ENCODE assay signal across 21 mouse cellular contexts in genomic region chr2:92770098-92770497, GRCm38 (mm10).
DNase-seq lines count a peak whose midpoint lies in the region; ATAC-seq and TF ChIP-seq lines count a peak whose summit lies in the region.
"Had no signal": no experiment of that assay in that cellular context is flagged by ENCODE, and none has a peak within 500 bp of the region (broad histone marks: within the 10 kb centered on the region; RNA-seq: fewer than 3 reads in every experiment).

No protein-coding gene starts in this region.

- H3K4me1 ChIP-seq in liver, embryonic 11.5 days (replicated peaks; ENCODE audit: control insufficient read depth, insufficient read depth, low read length), result no peaks in the 10 kb centered on the region
- no peaks in the 10 kb centered on the region for H3K4me1 ChIP-seq in liver, embryonic 12.5 days
- H3K4me1 ChIP-seq: embryonic facial prominence, embryonic 13.5 days; forebrain, embryonic 12.5 days; heart, embryonic 13.5 days; hindbrain, embryonic 12.5 days had no signal

- no peaks in the 10 kb centered on the region for H3K36me3 ChIP-seq in liver, embryonic 11.5 days (ENCODE audit: control insufficient read depth, insufficient read depth, low read length)
- no peaks in the 10 kb centered on the region for H3K36me3 ChIP-seq in liver, embryonic 12.5 days
- H3K36me3 ChIP-seq: embryonic facial prominence, embryonic 13.5 days; forebrain, embryonic 12.5 days; heart, embryonic 13.5 days; hindbrain, embryonic 12.5 days had no signal

- H3K9me3 ChIP-seq in liver, embryonic 11.5 days (ENCODE audit: control insufficient read depth, low read length), result no peaks in the 10 kb centered on the region
- H3K9me3 ChIP-seq in liver, embryonic 12.5 days (replicated peaks), result no peaks in the 10 kb centered on the region
- H3K9me3 ChIP-seq: embryonic facial prominence, embryonic 13.5 days; forebrain, embryonic 12.5 days; heart, embryonic 13.5 days; hindbrain, embryonic 12.5 days had no signal

- no peaks in the 10 kb centered on the region; the same call in 1 of the 2 replicates for H3K27me3 ChIP-seq in liver, embryonic 11.5 days (replicated peaks; ENCODE audit: control insufficient read depth, insufficient read depth, low read length)
- H3K27me3 ChIP-seq in liver, embryonic 12.5 days (replicated peaks), result no peaks in the 10 kb centered on the region
- H3K27me3 ChIP-seq: embryonic facial prominence, embryonic 13.5 days; forebrain, embryonic 12.5 days; heart, embryonic 13.5 days; hindbrain, embryonic 12.5 days had no signal

- no peak for TF ChIP-seq CTCF in gastrocnemius, adult 2 months (IDR thresholded peaks at IDR 0.05)

- peak; percentile 10 for DNase-seq in liver, embryonic 11.5 days (ENCODE audit: low spot score)
- DNase-seq in 3134 (ENCODE audit: extremely low read depth, insufficient read length, low spot score) (peak; percentile 38), 3T3-L1 (ENCODE audit: low read depth, low spot score) (peak; percentile 72)
- DNase-seq in brain, adult 2 months (ENCODE audit: low read depth, low spot score), result peak; percentile 65
- no peak for DNase-seq in cerebellum, adult 11-12 months
- DNase-seq in gastrocnemius, adult 2 months, result no peak
- DNase-seq: adrenal gland, adult 8-10 months; adrenal gland, postnatal 36 days; cerebellum, adult 11 months; cerebellum, adult 9-10 months; cerebellum, postnatal 25 days; gastrocnemius, postnatal 10 days; heart, postnatal 36 days; kidney, adult 11 months had no signal

- H3K4me3 ChIP-seq in liver, embryonic 11.5 days (ENCODE audit: low read depth, low read length), result no peak overlapping the region
- H3K4me3 ChIP-seq in liver, embryonic 12.5 days, result no peak overlapping the region
- no peak overlapping the region for H3K4me3 ChIP-seq in gastrocnemius, adult 2 months
- H3K4me3 ChIP-seq: embryonic facial prominence, embryonic 13.5 days; forebrain, embryonic 12.5 days; heart, embryonic 13.5 days; hindbrain, embryonic 12.5 days had no signal

- ATAC-seq in liver, embryonic 11.5 days (replicated peaks; ENCODE audit: low FRiP score), result no peak
- ATAC-seq in liver, embryonic 12.5 days, result no peak
- ATAC-seq: forebrain, embryonic 16.5 days; hindbrain, embryonic 16.5 days had no signal

- no peak overlapping the region for H3K27ac ChIP-seq in liver, embryonic 11.5 days (ENCODE audit: low read depth, low read length)
- no peak overlapping the region for H3K27ac ChIP-seq in liver, embryonic 12.5 days
- H3K27ac ChIP-seq in gastrocnemius, adult 2 months, result no peak overlapping the region
- H3K27ac ChIP-seq: embryonic facial prominence, embryonic 13.5 days; forebrain, embryonic 12.5 days; heart, embryonic 13.5 days; hindbrain, embryonic 12.5 days had no signal

- no peak overlapping the region for H3K9ac ChIP-seq in liver, embryonic 11.5 days (ENCODE audit: low read depth, low read length)
- no peak overlapping the region for H3K9ac ChIP-seq in liver, embryonic 12.5 days
- H3K9ac ChIP-seq: embryonic facial prominence, embryonic 13.5 days; forebrain, embryonic 12.5 days; heart, embryonic 13.5 days; hindbrain, embryonic 12.5 days had no signal

- H3K4me2 ChIP-seq in liver, embryonic 11.5 days, result no peak overlapping the region
- no peak overlapping the region for H3K4me2 ChIP-seq in liver, embryonic 12.5 days
- H3K4me2 ChIP-seq: embryonic facial prominence, embryonic 13.5 days; forebrain, embryonic 12.5 days; heart, embryonic 13.5 days; hindbrain, embryonic 12.5 days had no signal

- intact Hi-C loops in gastrocnemius, adult 2 months (cut with DNase I), result no loop called here

- WGBS in liver, embryonic 11.5 days, result 82% methylated on average over 5 of the region's 5 CpGs
- 72% methylated on average over 5 of the region's 5 CpGs for WGBS in liver, embryonic 12.5 days (ENCODE audit: insufficient replicate concordance)

Comparison
In these comparisons a context has a peak if more than half of its experiments do, and no peak if none do; other contexts are left out.
1. DNase-seq: peak in liver, embryonic 11.5 days (single experiment), 3134 (single experiment), 3T3-L1 (single experiment) and brain, adult 2 months (single experiment); none in cerebellum, adult 11-12 months (single experiment) and gastrocnemius, adult 2 months (single experiment).